Mouse (Mus musculus): ENCODE results near the gene Anapc16. TPM values are rescaled to one million over a fixed set of nuclear protein-coding genes. Genes with fewer than 3 reads are reported as not detected.

Anapc16 gene
- polyA plus RNA-seq, 1 experiment from 2014 or later, result 115 TPM

DNA sequence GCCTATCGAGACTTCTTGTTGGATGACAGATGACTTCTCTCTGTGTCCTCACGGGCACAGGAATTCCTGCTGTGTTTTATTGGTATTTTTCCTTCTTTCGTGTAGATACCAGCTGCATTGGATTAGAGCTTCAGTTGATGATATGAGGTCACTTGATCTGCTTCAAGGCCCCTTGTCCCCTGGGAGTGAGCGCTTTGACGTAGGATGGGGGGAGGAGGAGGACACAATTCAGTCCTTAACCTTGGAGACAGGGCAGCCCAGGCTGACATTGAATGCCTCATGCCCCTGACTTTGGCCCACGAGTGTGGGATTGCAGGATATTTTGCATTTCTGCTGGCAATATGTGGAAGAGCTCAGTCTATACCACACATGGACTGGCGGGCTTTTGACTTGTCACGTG, 28.6 kb upstream of the Anapc16 start:
- Histone ChIP-seq H3K36me3 (ENCODE audit: control insufficient read depth, insufficient read depth) (no peaks in the 10 kb centered on the region), H3K4me1 (replicated peaks; ENCODE audit: control insufficient read depth, insufficient read depth, low read length) (peaks cover 28% of the 10 kb centered on the region), H3K4me2 (ENCODE audit: low read length) (no peak overlapping the region), H3K9me3 (ENCODE audit: control insufficient read depth, low read length) (no peaks in the 10 kb centered on the region), H3K4me3 (replicated peaks; ENCODE audit: low read length) (no peak overlapping the region), H3K27me3 (replicated peaks; ENCODE audit: control insufficient read depth, insufficient read depth, low read length) (no peaks in the 10 kb centered on the region), H3K27ac (ENCODE audit: low read length) (no peak overlapping the region), H3K9ac (replicated peaks; ENCODE audit: low read depth, low read length) (no peak overlapping the region)
- ATAC-seq, result no peak
- 80% methylated on average over 8 of the region's 8 CpGs for WGBS

- 78% methylated on average over 4 of the region's 4 CpGs for WGBS
Observed at GRCm38 (mm10) chr10:60029387-60029786, 26.5 kb upstream of the Anapc16 start.

DNA sequence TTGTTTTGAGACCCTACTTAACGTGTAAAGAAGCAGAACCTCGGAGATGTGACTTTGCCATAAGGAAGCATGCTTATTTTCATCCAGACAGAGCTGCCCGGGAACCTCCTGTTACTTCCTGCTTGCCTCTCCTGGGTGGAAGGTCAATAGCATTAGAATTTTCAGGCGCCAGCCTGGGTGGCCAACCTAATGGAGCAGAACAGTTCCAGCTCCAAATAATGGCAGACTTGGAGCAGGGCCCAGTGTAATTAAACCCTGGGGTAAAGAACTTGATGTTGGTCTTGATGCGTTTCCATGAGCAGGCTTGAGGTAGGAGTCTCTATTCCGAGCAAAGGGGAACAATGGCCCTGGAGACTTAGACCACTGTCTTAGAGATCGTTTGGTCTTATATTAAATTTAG, 26.0 kb upstream of the Anapc16 start:
- peak; percentile 26 for ATAC-seq
- no peaks in the 10 kb centered on the region for H3K27me3 ChIP-seq (replicated peaks; ENCODE audit: control insufficient read depth, insufficient read depth, low read length)
- 16% methylated on average over 7 of the region's 7 CpGs for WGBS
- no peak overlapping the region for H3K4me3 ChIP-seq (replicated peaks; ENCODE audit: low read length)
- peak overlapping the region; percentile 50 for H3K27ac ChIP-seq (ENCODE audit: low read length)
- no peak overlapping the region for H3K9ac ChIP-seq (replicated peaks; ENCODE audit: low read depth, low read length)
- H3K9me3 ChIP-seq (ENCODE audit: control insufficient read depth, low read length), result no peaks in the 10 kb centered on the region
- H3K4me2 ChIP-seq (ENCODE audit: low read length), result no peak overlapping the region
- H3K36me3 ChIP-seq (ENCODE audit: control insufficient read depth, insufficient read depth), result no peaks in the 10 kb centered on the region
- H3K4me1 ChIP-seq (replicated peaks; ENCODE audit: control insufficient read depth, insufficient read depth, low read length), result peaks cover 28% of the 10 kb centered on the region

More at GRCm38 (mm10) chr10:60029387-60029786, 26.5 kb upstream of the Anapc16 start:
- Histone ChIP-seq H3K36me3 (ENCODE audit: control insufficient read depth, insufficient read depth) (no peaks in the 10 kb centered on the region), H3K9ac (replicated peaks; ENCODE audit: low read depth, low read length) (no peak overlapping the region), H3K4me2 (ENCODE audit: low read length) (no peak overlapping the region), H3K27ac (ENCODE audit: low read length) (no peak overlapping the region), H3K9me3 (ENCODE audit: control insufficient read depth, low read length) (no peaks in the 10 kb centered on the region), H3K4me3 (replicated peaks; ENCODE audit: low read length) (no peak overlapping the region), H3K27me3 (replicated peaks; ENCODE audit: control insufficient read depth, insufficient read depth, low read length) (no peaks in the 10 kb centered on the region), H3K4me1 (replicated peaks; ENCODE audit: control insufficient read depth, insufficient read depth, low read length) (peaks cover 28% of the 10 kb centered on the region)
- ATAC-seq, result no peak

- Histone ChIP-seq H3K9me3 (ENCODE audit: control insufficient read depth, low read length) (no peaks in the 10 kb centered on the region), H3K36me3 (ENCODE audit: control insufficient read depth, insufficient read depth) (no peaks in the 10 kb centered on the region), H3K4me3 (replicated peaks; ENCODE audit: low read length) (no peak overlapping the region), H3K27me3 (replicated peaks; ENCODE audit: control insufficient read depth, insufficient read depth, low read length) (no peaks in the 10 kb centered on the region), H3K27ac (ENCODE audit: low read length) (peak overlapping the region; percentile 50; the same call in 1 of the 2 replicates), H3K9ac (replicated peaks; ENCODE audit: low read depth, low read length) (no peak overlapping the region), H3K4me2 (ENCODE audit: low read length) (no peak overlapping the region), H3K4me1 (replicated peaks; ENCODE audit: control insufficient read depth, insufficient read depth, low read length) (peaks cover 28% of the 10 kb centered on the region)
- no peak for ATAC-seq
- 72% methylated on average over 7 of the region's 7 CpGs for WGBS
Observed at GRCm38 (mm10) chr10:60028181-60028580, 25.2 kb upstream of the Anapc16 start.

- Histone ChIP-seq H3K9ac (replicated peaks; ENCODE audit: low read depth, low read length) (0 out of 2 replicates have a peak overlapping the region, but pooled peaks have one; percentile 29), H3K27ac (ENCODE audit: low read length) (no peak overlapping the region; the same call in 1 of the 2 replicates), H3K27me3 (replicated peaks; ENCODE audit: control insufficient read depth, insufficient read depth, low read length) (no peaks in the 10 kb centered on the region), H3K4me3 (replicated peaks; ENCODE audit: low read length) (no peak overlapping the region), H3K9me3 (ENCODE audit: control insufficient read depth, low read length) (no peaks in the 10 kb centered on the region), H3K4me2 (ENCODE audit: low read length) (no peak overlapping the region), H3K4me1 (replicated peaks; ENCODE audit: control insufficient read depth, insufficient read depth, low read length) (peaks cover 28% of the 10 kb centered on the region), H3K36me3 (ENCODE audit: control insufficient read depth, insufficient read depth) (no peaks in the 10 kb centered on the region)
- 22% methylated on average over 2 of the region's 2 CpGs for WGBS
- no peak for ATAC-seq
Observed at GRCm38 (mm10) chr10:60027619-60028084, 24.7 kb upstream of the Anapc16 start.

DNA sequence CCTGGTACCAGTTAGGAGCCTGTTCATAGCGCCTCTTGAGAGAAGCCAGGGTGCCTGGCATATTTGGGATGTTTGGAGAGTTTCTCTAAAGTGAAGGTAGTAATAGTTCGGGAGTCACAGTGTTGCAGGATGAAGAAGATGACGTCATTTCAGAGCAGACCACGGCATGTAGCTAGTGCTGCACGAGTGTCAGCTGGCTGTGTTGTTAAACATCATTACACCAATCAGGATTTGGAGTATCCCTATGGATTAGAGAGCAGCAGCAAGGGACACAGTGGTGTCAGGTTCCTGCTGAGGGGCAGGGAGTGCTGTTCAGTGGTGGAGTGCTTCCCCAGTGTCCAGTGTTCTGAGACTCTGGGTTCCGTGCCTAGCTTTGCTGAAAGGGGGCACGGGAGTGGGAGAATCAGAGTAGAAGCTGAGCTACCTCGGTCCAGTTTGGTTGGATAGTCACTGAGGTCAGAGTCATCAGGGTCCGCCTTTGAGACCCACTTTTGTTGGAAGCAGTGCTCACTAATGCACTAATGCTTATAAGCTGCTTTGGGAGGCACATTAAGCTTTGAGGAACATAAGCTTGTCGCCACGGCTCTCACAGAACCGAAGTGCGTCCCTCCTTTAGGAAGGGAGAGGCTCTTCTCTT, 23.9 kb upstream of the Anapc16 start:
- H3K9ac ChIP-seq (replicated peaks; ENCODE audit: low read depth, low read length), result no peak overlapping the region

DNA sequence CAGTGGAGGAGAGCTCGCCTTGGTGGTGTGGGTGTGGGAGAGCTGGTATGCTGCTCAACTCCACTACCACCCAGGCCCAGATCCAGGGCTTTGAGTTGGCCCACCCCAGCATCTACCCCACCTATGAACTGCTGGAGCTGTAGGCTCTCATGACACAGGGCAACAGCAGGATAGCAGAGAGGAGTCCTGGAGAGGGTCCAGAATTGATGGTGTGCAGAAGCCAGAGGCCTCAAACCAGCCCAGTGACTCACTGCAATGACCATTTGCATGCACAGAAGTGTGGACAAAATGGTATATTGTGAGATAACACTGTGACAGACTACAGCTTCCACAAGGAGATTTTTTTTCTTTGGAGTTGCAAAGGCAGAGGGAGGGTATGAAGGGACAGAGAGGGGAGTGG, 20.8 kb upstream of the Anapc16 start:
- no peak overlapping the region for H3K27ac ChIP-seq (ENCODE audit: low read length)
- no peak for ATAC-seq
- no peaks in the 10 kb centered on the region for H3K36me3 ChIP-seq (ENCODE audit: control insufficient read depth, insufficient read depth)
- WGBS, result 89% methylated on average over 1 of the region's 1 CpGs
- H3K4me2 ChIP-seq (ENCODE audit: low read length), result no peak overlapping the region
- H3K4me3 ChIP-seq (replicated peaks; ENCODE audit: low read length), result no peak overlapping the region
- no peaks in the 10 kb centered on the region for H3K27me3 ChIP-seq (replicated peaks; ENCODE audit: control insufficient read depth, insufficient read depth, low read length)
- H3K9me3 ChIP-seq (ENCODE audit: control insufficient read depth, low read length), result 0 out of 2 replicates have a peak, but pooled peaks cover 2% of the 10 kb centered on the region
- H3K9ac ChIP-seq (replicated peaks; ENCODE audit: low read depth, low read length), result no peak overlapping the region
- peaks cover 19% of the 10 kb centered on the region for H3K4me1 ChIP-seq (replicated peaks; ENCODE audit: control insufficient read depth, insufficient read depth, low read length)

More for the DNA sequence above, 23.9 kb upstream of the Anapc16 start:
- ATAC-seq, result no peak
- Histone ChIP-seq H3K9me3 (ENCODE audit: control insufficient read depth, low read length) (no peaks in the 10 kb centered on the region), H3K4me3 (replicated peaks; ENCODE audit: low read length) (no peak overlapping the region), H3K36me3 (ENCODE audit: control insufficient read depth, insufficient read depth) (no peaks in the 10 kb centered on the region), H3K4me1 (replicated peaks; ENCODE audit: control insufficient read depth, insufficient read depth, low read length) (peaks cover 23% of the 10 kb centered on the region), H3K4me2 (ENCODE audit: low read length) (no peak overlapping the region), H3K27ac (ENCODE audit: low read length) (peak overlapping the region; percentile 18; the same call in 1 of the 2 replicates), H3K27me3 (replicated peaks; ENCODE audit: control insufficient read depth, insufficient read depth, low read length) (no peaks in the 10 kb centered on the region)
- 33% methylated on average over 13 of the region's 13 CpGs for WGBS

GRCm38 (mm10) chr10:60019299-60019698, 16.4 kb upstream of the Anapc16 start:
- ATAC-seq, result no peak
- WGBS, result 81% methylated on average over 2 of the region's 2 CpGs
- Histone ChIP-seq H3K36me3 (ENCODE audit: control insufficient read depth, insufficient read depth) (no peaks in the 10 kb centered on the region), H3K4me2 (ENCODE audit: low read length) (no peak overlapping the region), H3K4me1 (replicated peaks; ENCODE audit: control insufficient read depth, insufficient read depth, low read length) (no peaks in the 10 kb centered on the region), H3K27me3 (replicated peaks; ENCODE audit: control insufficient read depth, insufficient read depth, low read length) (no peaks in the 10 kb centered on the region), H3K9ac (replicated peaks; ENCODE audit: low read depth, low read length) (no peak overlapping the region), H3K4me3 (replicated peaks; ENCODE audit: low read length) (no peak overlapping the region), H3K9me3 (ENCODE audit: control insufficient read depth, low read length) (0 out of 2 replicates have a peak, but pooled peaks cover 2% of the 10 kb centered on the region), H3K27ac (ENCODE audit: low read length) (no peak overlapping the region)

DNA sequence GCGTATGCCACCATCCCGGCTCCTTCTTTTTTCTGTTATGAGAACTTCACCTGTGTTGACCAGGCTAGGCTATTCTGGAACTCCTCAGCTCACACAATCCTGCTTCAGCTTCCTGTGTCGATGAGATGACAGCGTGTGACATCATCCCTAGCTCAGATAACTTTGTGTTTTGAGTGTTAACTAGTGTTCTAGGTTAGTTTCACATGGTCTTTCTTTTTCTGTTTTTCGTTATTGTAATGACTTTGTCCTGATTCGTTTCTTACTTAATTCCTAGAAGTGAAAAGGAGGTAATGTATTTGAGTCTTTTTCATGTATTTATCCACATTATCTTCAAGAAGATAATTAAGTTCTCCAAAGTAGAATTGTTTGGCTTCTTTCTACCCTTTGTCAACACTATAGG, 13.3 kb upstream of the Anapc16 start:
- ATAC-seq, result no peak
- Histone ChIP-seq H3K4me3 (replicated peaks; ENCODE audit: low read length) (no peak overlapping the region), H3K27ac (ENCODE audit: low read length) (no peak overlapping the region), H3K4me1 (replicated peaks; ENCODE audit: control insufficient read depth, insufficient read depth, low read length) (no peaks in the 10 kb centered on the region), H3K4me2 (ENCODE audit: low read length) (no peak overlapping the region), H3K9ac (replicated peaks; ENCODE audit: low read depth, low read length) (no peak overlapping the region), H3K36me3 (ENCODE audit: control insufficient read depth, insufficient read depth) (no peaks in the 10 kb centered on the region; the same call in 1 of the 2 replicates), H3K27me3 (replicated peaks; ENCODE audit: control insufficient read depth, insufficient read depth, low read length) (no peaks in the 10 kb centered on the region), H3K9me3 (ENCODE audit: control insufficient read depth, low read length) (0 out of 2 replicates have a peak, but pooled peaks cover 2% of the 10 kb centered on the region)
- 94% methylated on average over 6 of the region's 6 CpGs for WGBS

Measured in forebrain, embryonic 16.5 days (tissue).